Mouse (Mus musculus) hindbrain, embryonic 10.5 days (tissue): Measurements from ENCODE around the gene Herc1. TPM values are rescaled to one million over a fixed set of nuclear protein-coding genes. Genes with fewer than 3 reads are reported as not detected.
A peak's percentile ranks its signal among the peaks of the same experiment; 100 is the strongest.

Experiments
- DNase-seq: peaks from one replicate; pipeline ENCODE4 v3.0.0-alpha.2; 2017; ENCODE audit warnings: low spot score
- H3K27ac ChIP-seq: fragments of 300-500 bp; sonication (generic); 2 replicates; pipeline ENCODE4 v1.5.1; 2016; ENCODE audit warnings: mild to moderate bottlenecking, moderate library complexity
- H3K27me3 ChIP-seq: fragments of 300-500 bp; sonication (generic); 2 replicates; pipeline ENCODE4 v1.6.1; 2016; ENCODE audit warnings: mild to moderate bottlenecking; ENCODE audit not compliant: poor library complexity, insufficient read depth, severe bottlenecking
- H3K36me3 ChIP-seq: fragments of 300-500 bp; sonication (generic); 2 replicates; pipeline ENCODE4 v1.6.1; 2016; ENCODE audit warnings: mild to moderate bottlenecking, moderate library complexity
- H3K4me1 ChIP-seq: fragments of 300-500 bp; sonication (generic); replicated peaks from 2 replicates; pipeline ENCODE4 v1.6.1; 2016; ENCODE audit warnings: mild to moderate bottlenecking
- H3K4me3 ChIP-seq: fragments of 300-500 bp; sonication (generic); 2 replicates; pipeline ENCODE4 v1.5.1; 2016; ENCODE audit warnings: mild to moderate bottlenecking, moderate library complexity
- H3K9me3 ChIP-seq: fragments of 300-500 bp; sonication (generic); 2 replicates; pipeline ENCODE4 v1.6.1; 2016; ENCODE audit warnings: mild to moderate bottlenecking, moderate library complexity
- WGBS: fragments of 180-500 bp; shearing (Covaris S2); methylation state at CpG from one replicate; pipeline ENCODE4 v1.1.7; 2016; 5-methylcytosine and 5-hydroxymethylcytosine counted together
- polyA plus RNA-seq: library from polyadenylated mRNA; unstranded; fragments of >200 nt; fragmentation: Nextera tagmentation; extraction: Ambion mirVana; gene quantifications from 2 replicates; pipeline ENCODE4 v1.2.1, GENCODE M21; 2016

Herc1 gene
- polyA plus RNA-seq, 1 experiment from 2014 or later = 30.5 TPM

- H3K36me3 ChIP-seq = no peaks in the 10 kb centered on the region
- 0 out of 2 replicates have a peak, but pooled peaks cover 5% of the 10 kb centered on the region for H3K4me1 ChIP-seq
- no peak overlapping the region for H3K27ac ChIP-seq
- H3K4me3 ChIP-seq = no peak overlapping the region
- no peaks in the 10 kb centered on the region for H3K9me3 ChIP-seq
- no peak for DNase-seq
- 83% methylated on average over 3 of the region's 3 CpGs for WGBS
- H3K27me3 ChIP-seq = no peaks in the 10 kb centered on the region
Measured at GRCm38 (mm10) chr9:66330437-66330836, 19.8 kb upstream of the Herc1 start.

DNA sequence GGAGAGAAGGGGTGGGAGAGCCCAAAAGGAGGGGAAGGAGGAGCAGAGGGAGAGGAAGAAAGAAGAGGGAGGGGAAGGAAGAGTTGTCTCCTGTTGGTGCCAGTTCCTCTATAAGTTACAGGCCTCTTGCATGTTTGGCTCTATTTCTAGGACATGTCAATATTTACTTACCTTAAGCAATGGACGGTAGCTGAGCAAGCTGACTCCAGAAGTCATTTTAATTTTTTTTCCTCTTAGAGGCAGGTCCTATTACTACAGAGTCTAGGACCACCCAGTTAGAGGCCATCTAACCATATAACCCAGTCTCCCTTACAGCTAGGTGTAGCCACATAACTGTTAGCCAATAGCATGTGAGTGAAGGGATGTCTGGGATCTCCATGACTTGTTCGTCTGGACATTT, 18.7 kb upstream of the Herc1 start:
- H3K4me3 ChIP-seq = no peak overlapping the region
- H3K27ac ChIP-seq = no peak overlapping the region
- WGBS = 87% methylated on average over 2 of the region's 2 CpGs
- no peaks in the 10 kb centered on the region for H3K27me3 ChIP-seq
- H3K4me1 ChIP-seq = 0 out of 2 replicates have a peak, but pooled peaks cover 5% of the 10 kb centered on the region
- no peaks in the 10 kb centered on the region for H3K9me3 ChIP-seq
- no peak for DNase-seq
- no peaks in the 10 kb centered on the region for H3K36me3 ChIP-seq

- H3K36me3 ChIP-seq = no peaks in the 10 kb centered on the region
- no peaks in the 10 kb centered on the region for H3K27me3 ChIP-seq
- DNase-seq = no peak
- H3K9me3 ChIP-seq = no peaks in the 10 kb centered on the region
- 0 out of 2 replicates have a peak, but pooled peaks cover 5% of the 10 kb centered on the region for H3K4me1 ChIP-seq
- no peak overlapping the region for H3K27ac ChIP-seq
- WGBS = 73% methylated on average over 2 of the region's 2 CpGs
- H3K4me3 ChIP-seq = no peak overlapping the region
Measured at GRCm38 (mm10) chr9:66332393-66332792, 17.9 kb upstream of the Herc1 start.

DNA sequence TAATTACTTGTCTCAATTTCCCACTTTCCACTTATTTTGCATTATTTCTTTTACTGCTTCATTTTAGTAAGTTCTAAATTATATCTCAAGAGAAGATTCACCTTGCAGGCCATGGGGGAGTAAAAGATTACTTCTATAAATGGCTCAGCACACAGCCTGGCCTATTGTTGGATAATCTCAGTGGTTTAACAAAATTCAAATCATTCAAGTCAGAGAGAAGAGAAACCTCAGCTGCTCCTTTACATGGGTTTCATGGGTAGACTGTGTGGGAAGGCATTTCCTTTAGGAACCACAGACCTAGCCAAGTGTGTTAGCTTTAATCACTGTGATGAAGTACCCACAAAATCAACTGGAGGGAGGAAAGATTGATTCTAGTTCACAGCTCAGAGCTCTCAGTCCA, 13.0 kb upstream of the Herc1 start:
- no peaks in the 10 kb centered on the region for H3K9me3 ChIP-seq
- H3K27ac ChIP-seq = no peak overlapping the region
- H3K27me3 ChIP-seq = no peaks in the 10 kb centered on the region
- 0 out of 2 replicates have a peak, but pooled peaks cover 3% of the 10 kb centered on the region for H3K4me1 ChIP-seq
- no peaks in the 10 kb centered on the region for H3K36me3 ChIP-seq
- no peak overlapping the region for H3K4me3 ChIP-seq
- no peak for DNase-seq

DNA sequence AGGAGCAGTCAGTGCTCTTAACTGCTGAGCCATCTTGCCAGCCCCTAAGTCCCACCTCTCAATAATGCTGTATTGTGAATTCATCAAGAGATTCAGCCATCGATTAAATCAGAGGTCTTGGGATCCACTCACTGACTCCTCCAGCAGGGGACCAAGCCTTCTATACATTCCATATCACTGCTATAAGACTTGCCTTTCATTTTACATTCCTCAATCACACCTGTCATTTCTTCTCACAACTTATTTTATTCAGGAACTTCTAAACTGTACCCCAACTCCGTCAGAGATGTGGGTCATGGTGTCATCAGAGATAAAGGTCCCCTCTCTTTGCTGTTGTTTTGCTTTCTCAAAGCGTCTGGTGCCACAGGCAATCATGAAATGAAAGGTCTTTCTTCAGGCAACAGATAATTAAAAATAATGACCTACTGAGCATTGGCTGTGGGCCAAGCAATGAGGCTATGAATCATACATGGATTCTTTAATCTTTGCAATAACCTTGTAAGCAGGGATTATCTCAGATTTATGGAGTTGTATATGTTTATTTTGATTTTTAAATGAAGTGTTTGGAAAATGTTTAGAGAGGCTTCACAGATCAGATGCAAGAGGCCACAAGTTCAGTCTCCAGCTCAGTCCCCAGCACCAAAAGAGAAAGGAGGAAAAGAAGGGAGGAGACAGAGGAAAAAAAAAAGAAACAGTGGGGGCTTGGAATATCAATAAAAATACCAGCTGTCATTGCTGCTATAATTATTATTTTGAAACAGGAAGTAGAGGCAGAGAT, 12.1 kb upstream of the Herc1 start:
- WGBS = 80% methylated on average over 3 of the region's 3 CpGs
- no peaks in the 10 kb centered on the region for H3K36me3 ChIP-seq
- DNase-seq = no peak
- H3K9me3 ChIP-seq = no peaks in the 10 kb centered on the region
- no peaks in the 10 kb centered on the region for H3K27me3 ChIP-seq
- H3K4me3 ChIP-seq = no peak overlapping the region
- H3K27ac ChIP-seq = no peak overlapping the region
- 0 out of 2 replicates have a peak, but pooled peaks cover 3% of the 10 kb centered on the region for H3K4me1 ChIP-seq

DNA sequence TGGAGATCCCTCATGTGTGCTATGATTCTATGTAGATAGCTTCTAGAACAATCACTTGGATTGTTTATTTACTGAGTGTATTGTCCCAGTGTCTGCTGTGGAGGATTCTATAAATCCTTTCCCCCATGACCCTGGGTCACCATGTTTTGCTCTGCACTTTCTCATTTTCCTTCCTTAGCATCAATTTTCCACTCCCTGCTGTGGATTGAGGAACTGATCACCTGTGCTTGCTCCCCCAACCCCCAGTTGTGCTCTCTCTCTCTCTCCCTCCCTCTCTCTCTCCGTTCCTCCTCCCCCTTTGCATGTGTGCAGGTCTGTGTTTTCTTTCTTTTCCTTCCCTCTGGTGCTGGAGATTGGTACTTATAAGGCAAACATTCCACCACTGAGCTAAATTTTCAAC, 10.5 kb upstream of the Herc1 start:
- WGBS = 70% methylated on average over 1 of the region's 1 CpGs
- Histone ChIP-seq H3K36me3 (no peaks in the 10 kb centered on the region), H3K9me3 (no peaks in the 10 kb centered on the region), H3K27ac (no peak overlapping the region), H3K4me3 (no peak overlapping the region), H3K4me1 (0 out of 2 replicates have a peak, but pooled peaks cover 3% of the 10 kb centered on the region), H3K27me3 (no peaks in the 10 kb centered on the region)
- no peak for DNase-seq

DNA sequence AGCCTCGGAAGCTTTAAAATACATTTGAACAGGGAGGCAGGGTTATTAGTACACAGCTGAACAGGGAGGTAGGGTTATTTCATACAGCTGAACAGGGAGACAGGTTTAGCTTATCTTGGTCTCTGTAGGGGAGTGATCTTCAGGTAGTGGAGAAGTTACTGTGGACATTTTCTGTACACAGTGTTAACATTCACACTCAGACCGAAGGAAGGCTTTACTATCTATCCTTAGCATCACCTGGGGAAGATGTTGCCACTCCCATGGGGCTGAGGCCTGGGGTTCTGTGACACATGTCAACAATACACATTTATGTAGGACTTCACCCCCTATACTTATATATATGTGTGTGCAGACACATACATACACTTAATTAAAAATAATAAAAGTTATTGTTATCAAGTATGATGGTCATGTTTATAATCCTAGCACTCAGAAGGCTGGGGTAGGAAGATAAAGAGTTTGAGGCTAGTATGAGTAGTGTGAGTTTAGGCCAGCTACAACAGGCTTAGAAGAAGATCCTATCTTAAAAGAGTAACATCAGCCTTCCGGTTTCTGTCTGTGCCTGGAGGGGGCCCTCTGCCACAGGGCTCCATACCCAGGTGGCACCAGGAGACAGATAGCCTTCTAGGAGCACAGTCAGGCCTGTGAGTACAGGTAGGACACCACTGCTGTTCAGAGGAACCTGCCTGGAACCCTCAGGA, 9.7 kb upstream of the Herc1 start:
- 0 out of 2 replicates have a peak, but pooled peaks cover 3% of the 10 kb centered on the region for H3K4me1 ChIP-seq
- H3K4me3 ChIP-seq = no peak overlapping the region
- H3K9me3 ChIP-seq = no peaks in the 10 kb centered on the region
- H3K27me3 ChIP-seq = no peaks in the 10 kb centered on the region
- no peak for DNase-seq
- no peak overlapping the region for H3K27ac ChIP-seq
- 92% methylated on average over 3 of the region's 3 CpGs for WGBS
- H3K36me3 ChIP-seq = no peaks in the 10 kb centered on the region

- Histone ChIP-seq H3K27me3 (peaks cover 2% of the 10 kb centered on the region; the same call in 1 of the 2 replicates), H3K4me3 (no peak overlapping the region), H3K4me1 (peaks cover 24% of the 10 kb centered on the region), H3K27ac (no peak overlapping the region), H3K9me3 (no peaks in the 10 kb centered on the region), H3K36me3 (no peaks in the 10 kb centered on the region)
- 84% methylated on average over 7 of the region's 7 CpGs for WGBS
- no peak for DNase-seq
Measured at GRCm38 (mm10) chr9:66347405-66348035, 2.7 kb upstream of the Herc1 start.

DNA sequence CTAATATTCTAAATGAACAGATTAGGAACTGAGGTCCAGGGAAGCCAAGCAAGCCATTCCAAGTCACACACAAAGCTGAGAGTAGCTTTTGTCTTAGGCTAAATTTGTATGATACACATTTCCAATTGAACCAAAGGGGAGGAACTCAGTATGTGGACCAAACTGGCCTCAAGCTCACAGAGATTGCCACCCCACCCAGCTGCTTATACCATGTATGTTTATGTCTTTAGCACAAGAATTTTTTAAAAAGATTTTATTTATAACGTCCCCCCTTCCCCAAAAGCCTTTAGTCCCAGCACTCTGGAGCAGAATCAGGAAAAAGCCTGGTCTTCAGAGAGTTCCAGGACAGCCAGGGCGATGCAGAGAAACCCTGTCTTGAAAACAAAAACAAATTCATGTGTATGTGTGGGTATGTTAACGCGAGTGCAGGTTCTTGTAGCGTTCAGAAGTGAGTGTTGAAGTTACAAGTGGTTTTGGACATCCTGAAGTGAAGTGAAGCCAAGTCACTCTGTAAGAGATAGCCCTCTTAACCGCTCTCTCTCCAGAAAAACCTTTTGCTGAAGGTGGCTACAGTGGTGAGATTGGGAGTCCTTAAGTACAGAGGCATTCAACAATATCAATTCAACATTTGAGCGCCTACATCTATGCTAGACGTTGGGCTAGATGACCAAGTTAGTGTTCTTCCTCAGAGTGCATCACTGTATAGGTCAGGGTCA, 948 bp upstream of the Herc1 start:
- H3K4me1 ChIP-seq = peaks cover 26% of the 10 kb centered on the region
- H3K36me3 ChIP-seq = no peaks in the 10 kb centered on the region
- H3K9me3 ChIP-seq = no peaks in the 10 kb centered on the region
- H3K27ac ChIP-seq = peak overlapping the region; percentile 97
- WGBS = 43% methylated on average over 8 of the region's 8 CpGs
- H3K27me3 ChIP-seq = peaks cover 2% of the 10 kb centered on the region; the same call in 1 of the 2 replicates
- peak overlapping the region; percentile 90 for H3K4me3 ChIP-seq
- DNase-seq = no peak

DNA sequence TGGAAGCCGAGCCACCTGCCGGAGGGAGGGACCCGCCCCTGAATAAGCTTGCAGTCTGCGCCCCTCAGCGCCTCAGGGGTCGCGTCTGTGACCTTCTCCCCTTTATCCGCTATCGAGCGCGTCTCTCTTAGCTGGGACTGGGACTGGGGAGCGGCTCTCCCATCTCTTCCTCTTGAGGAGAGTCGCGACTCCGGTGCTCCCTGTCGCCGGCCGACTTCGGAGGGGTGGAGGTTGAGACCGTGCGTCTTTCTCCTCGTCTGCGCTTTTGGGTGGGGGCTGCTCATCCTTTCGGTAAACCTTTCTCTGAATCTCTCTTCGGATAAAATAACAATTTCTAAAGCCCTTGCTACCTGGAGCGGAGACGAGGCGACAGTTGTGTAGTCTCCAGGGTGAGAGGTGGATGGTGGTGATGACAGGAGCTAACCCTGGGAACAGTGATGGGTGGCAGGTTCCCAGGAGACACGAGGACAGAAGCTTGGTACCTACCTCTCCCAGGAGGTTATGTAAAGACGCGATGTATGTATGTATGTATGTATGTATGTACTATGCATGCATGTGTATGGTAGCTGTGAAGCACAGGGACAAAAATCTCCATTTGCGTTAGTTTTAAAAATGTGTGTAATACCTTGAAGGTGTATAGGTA, 659 bp downstream of the Herc1 start:
- no peak for DNase-seq
- no peaks in the 10 kb centered on the region for H3K9me3 ChIP-seq
- peak overlapping the region; percentile 90 for H3K4me3 ChIP-seq
- H3K27me3 ChIP-seq = peaks cover 2% of the 10 kb centered on the region; the same call in 1 of the 2 replicates
- no peaks in the 10 kb centered on the region for H3K36me3 ChIP-seq
- H3K27ac ChIP-seq = peak overlapping the region; percentile 97
- peaks cover 26% of the 10 kb centered on the region for H3K4me1 ChIP-seq
- 2% methylated on average over 32 of the region's 32 CpGs for WGBS

GRCm38 (mm10) chr9:66352704-66353103, 2.5 kb downstream of the Herc1 start:
- H3K36me3 ChIP-seq = no peaks in the 10 kb centered on the region
- no peak for DNase-seq
- H3K4me3 ChIP-seq = no peak overlapping the region
- no peaks in the 10 kb centered on the region for H3K9me3 ChIP-seq
- peaks cover 26% of the 10 kb centered on the region for H3K4me1 ChIP-seq
- 81% methylated on average over 2 of the region's 2 CpGs for WGBS
- peaks cover 2% of the 10 kb centered on the region; the same call in 1 of the 2 replicates for H3K27me3 ChIP-seq
- no peak overlapping the region for H3K27ac ChIP-seq

- Histone ChIP-seq H3K4me1 (0 out of 2 replicates have a peak, but pooled peaks cover 3% of the 10 kb centered on the region), H3K27ac (no peak overlapping the region), H3K9me3 (no peaks in the 10 kb centered on the region), H3K4me3 (no peak overlapping the region), H3K27me3 (no peaks in the 10 kb centered on the region), H3K36me3 (no peaks in the 10 kb centered on the region)
- DNase-seq = no peak
- WGBS = 92% methylated on average over 4 of the region's 4 CpGs
Measured at GRCm38 (mm10) chr9:66359135-66359534, 8.9 kb downstream of the Herc1 start.
